Mouse (Mus musculus): Measurements from ENCODE around the gene Gimap3.

DNA sequence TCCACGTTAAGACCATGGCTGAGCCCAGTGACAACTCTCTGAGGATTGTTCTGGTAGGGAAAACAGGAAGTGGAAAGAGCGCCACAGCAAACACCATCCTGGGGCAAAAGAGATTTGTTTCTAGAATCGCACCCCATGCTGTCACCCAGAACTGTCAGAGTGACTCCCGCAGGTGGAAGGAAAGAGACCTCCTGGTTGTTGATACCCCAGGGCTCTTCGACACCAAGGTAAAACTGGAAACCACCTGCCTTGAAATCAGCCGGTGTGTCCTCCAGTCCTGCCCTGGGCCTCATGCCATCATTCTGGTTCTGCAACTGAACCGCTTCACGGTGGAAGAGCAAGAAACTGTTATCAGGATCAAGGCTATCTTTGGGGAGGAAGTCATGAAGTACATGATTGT is 47.2 kb downstream of the Gimap3 start:
- TF ChIP-seq POLR2A (IDR thresholded peaks at IDR 0.05; ENCODE audit: extremely low read depth, insufficient read depth, low read length) (no peak), CTCF (IDR thresholded peaks at IDR 0.05; ENCODE audit: extremely low read depth, insufficient read depth, low read length) (no peak)

Data from cortical plate, adult 2 months (tissue).